Mouse (Mus musculus) limb, embryonic 10.5 days (tissue): Measurements from ENCODE around the gene Hinfp. TPM values are rescaled to one million over a fixed set of nuclear protein-coding genes. Genes with fewer than 3 reads are reported as not detected.

Source experiments
- DNase-seq: peaks from one replicate; pipeline ENCODE4 v3.0.0-alpha.2; 2017; ENCODE audit warnings: low spot score
- H3K27ac ChIP-seq: fragments of 300-500 bp; sonication (generic); 2 replicates; pipeline ENCODE4 v1.5.1; 2016; ENCODE audit warnings: mild to moderate bottlenecking
- H3K27me3 ChIP-seq: fragments of 300-500 bp; sonication (generic); 2 replicates; pipeline ENCODE4 v1.6.1; 2016; ENCODE audit warnings: low read depth, mild to moderate bottlenecking; ENCODE audit not compliant: poor library complexity, severe bottlenecking
- H3K36me3 ChIP-seq: fragments of 300-500 bp; sonication (generic); 2 replicates; pipeline ENCODE4 v1.6.1; 2016; ENCODE audit warnings: mild to moderate bottlenecking, moderate library complexity
- H3K4me1 ChIP-seq: fragments of 300-500 bp; sonication (generic); 2 replicates; pipeline ENCODE4 v1.6.1; 2016
- H3K4me3 ChIP-seq: fragments of 300-500 bp; sonication (generic); 2 replicates; pipeline ENCODE4 v1.5.1; 2016; ENCODE audit warnings: mild to moderate bottlenecking, moderate library complexity
- H3K9me3 ChIP-seq: fragments of 300-500 bp; sonication (generic); replicated peaks from 2 replicates; pipeline ENCODE4 v1.6.1; 2016; ENCODE audit warnings: mild to moderate bottlenecking
- WGBS: fragments of 180-500 bp; shearing (Covaris S2); methylation state at CpG from one replicate; pipeline ENCODE4 v1.1.7; 2016; 5-methylcytosine and 5-hydroxymethylcytosine counted together
- polyA plus RNA-seq: library from polyadenylated mRNA; unstranded; fragments of >200 nt; fragmentation: Nextera tagmentation; extraction: Ambion mirVana; gene quantifications from 2 replicates; pipeline ENCODE4 v1.2.1, GENCODE M21; 2016

The Hinfp gene
- polyA plus RNA-seq, 1 experiment from 2014 or later: 28.2 TPM

GRCm38 (mm10) chr9:44288076-44288958 is 17.2 kb downstream of the Hinfp start, which contains the start of gene Abcg4:
TSS of gene Abcg4 (minus strand) at chr9:44288615.
- DNase-seq: no peak

GRCm38 (mm10) chr9:44287401-44288075 is 17.9 kb downstream of the Hinfp start:
- H3K36me3 ChIP-seq: peaks cover 27% of the 10 kb centered on the region
- DNase-seq: peak; percentile 76
- peak overlapping the region; percentile 80 for H3K27ac ChIP-seq
- peaks cover 26% of the 10 kb centered on the region for H3K4me1 ChIP-seq
- H3K4me3 ChIP-seq: peak overlapping the region; percentile 69
- WGBS: under 1% methylated on average over 47 of the region's 47 CpGs
- peaks cover 54% of the 10 kb centered on the region for H3K27me3 ChIP-seq
- no peaks in the 10 kb centered on the region for H3K9me3 ChIP-seq

More at GRCm38 (mm10) chr9:44288076-44288958, 17.2 kb downstream of the Hinfp start, which contains the start of gene Abcg4:
- 2% methylated on average over 38 of the region's 38 CpGs for WGBS
- H3K4me3 ChIP-seq: peak within 1 kb of the TSS; percentile 69
- H3K27ac ChIP-seq: peak within 1 kb of the TSS; percentile 80
- H3K36me3 ChIP-seq: peaks cover 35% of the 10 kb centered on the region
- H3K9me3 ChIP-seq: no peaks in the 10 kb centered on the region
- peaks cover 54% of the 10 kb centered on the region for H3K27me3 ChIP-seq
- peaks cover 26% of the 10 kb centered on the region for H3K4me1 ChIP-seq

GRCm38 (mm10) chr9:44287003-44287400 is 18.5 kb downstream of the Hinfp start:
- H3K27ac ChIP-seq: peak overlapping the region; percentile 80
- peaks cover 22% of the 10 kb centered on the region for H3K36me3 ChIP-seq
- peaks cover 54% of the 10 kb centered on the region for H3K27me3 ChIP-seq
- H3K9me3 ChIP-seq: no peaks in the 10 kb centered on the region
- H3K4me1 ChIP-seq: peaks cover 26% of the 10 kb centered on the region
- no peak for DNase-seq
- peak overlapping the region; percentile 69 for H3K4me3 ChIP-seq
- 6% methylated on average over 11 of the region's 11 CpGs for WGBS

- peak overlapping the region; percentile 69; the same call in 1 of the 2 replicates for H3K4me3 ChIP-seq
These were observed 19.1 kb downstream of the Hinfp start for GRCm38 (mm10) chr9:44286256-44286850.

DNA sequence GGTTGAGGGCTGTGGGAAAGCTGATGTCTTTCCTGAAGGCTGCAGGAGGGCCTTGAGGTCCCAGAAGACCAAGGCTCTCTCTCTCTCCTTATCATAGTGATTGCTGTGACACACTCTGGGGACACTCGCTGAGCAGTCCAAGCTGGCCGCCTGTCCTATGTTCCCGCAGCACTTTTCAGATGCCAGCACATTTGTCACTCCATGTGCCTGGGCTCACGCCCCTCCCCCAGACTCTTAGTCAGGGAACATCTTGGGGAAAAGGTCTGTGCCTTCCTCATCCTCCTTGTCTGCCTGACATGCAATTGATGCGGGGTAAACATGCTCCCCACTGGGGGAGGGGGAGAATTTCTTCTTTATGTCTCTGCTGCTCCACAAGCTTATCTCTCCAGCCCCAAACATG is 22.3 kb downstream of the Hinfp start:
- Histone ChIP-seq H3K27me3 (peaks cover 34% of the 10 kb centered on the region), H3K4me3 (no peak overlapping the region), H3K4me1 (peaks cover 13% of the 10 kb centered on the region), H3K27ac (no peak overlapping the region), H3K9me3 (no peaks in the 10 kb centered on the region), H3K36me3 (no peaks in the 10 kb centered on the region; the same call in 1 of the 2 replicates)
- 60% methylated on average over 5 of the region's 5 CpGs for WGBS
- DNase-seq: no peak

More at GRCm38 (mm10) chr9:44286256-44286850, 19.1 kb downstream of the Hinfp start:
- no peak for DNase-seq
- WGBS: 21% methylated on average over 6 of the region's 6 CpGs
- peaks cover 26% of the 10 kb centered on the region for H3K4me1 ChIP-seq
- no peaks in the 10 kb centered on the region for H3K9me3 ChIP-seq
- peaks cover 54% of the 10 kb centered on the region for H3K27me3 ChIP-seq
- H3K27ac ChIP-seq: no peak overlapping the region
- peaks cover 15% of the 10 kb centered on the region for H3K36me3 ChIP-seq

DNA sequence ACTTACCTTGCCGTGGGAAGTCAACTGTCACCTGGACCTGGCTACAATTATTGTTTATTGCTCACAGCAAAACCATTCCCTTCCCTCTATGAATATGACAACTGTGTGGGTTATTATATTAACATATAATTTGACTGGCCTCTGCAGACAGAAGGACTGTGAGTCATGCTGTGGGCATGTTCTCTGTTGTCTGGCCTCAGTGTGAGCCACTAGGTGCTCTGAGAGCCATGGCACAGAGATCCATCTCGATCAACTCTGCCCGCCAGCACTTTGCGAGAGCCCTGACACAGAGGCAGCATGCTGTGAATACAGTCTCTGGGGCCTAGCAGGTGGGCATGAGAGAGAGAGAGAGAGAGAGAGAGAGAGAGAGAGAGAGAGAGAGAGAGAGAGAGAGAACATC is 35.5 kb downstream of the Hinfp start:
- no peak overlapping the region for H3K4me3 ChIP-seq
- H3K4me1 ChIP-seq: peaks cover 12% of the 10 kb centered on the region
- no peaks in the 10 kb centered on the region for H3K9me3 ChIP-seq
- H3K27ac ChIP-seq: no peak overlapping the region
- no peaks in the 10 kb centered on the region for H3K36me3 ChIP-seq
- no peak for DNase-seq
- WGBS: 89% methylated on average over 4 of the region's 4 CpGs
- peaks cover 25% of the 10 kb centered on the region for H3K27me3 ChIP-seq

DNA sequence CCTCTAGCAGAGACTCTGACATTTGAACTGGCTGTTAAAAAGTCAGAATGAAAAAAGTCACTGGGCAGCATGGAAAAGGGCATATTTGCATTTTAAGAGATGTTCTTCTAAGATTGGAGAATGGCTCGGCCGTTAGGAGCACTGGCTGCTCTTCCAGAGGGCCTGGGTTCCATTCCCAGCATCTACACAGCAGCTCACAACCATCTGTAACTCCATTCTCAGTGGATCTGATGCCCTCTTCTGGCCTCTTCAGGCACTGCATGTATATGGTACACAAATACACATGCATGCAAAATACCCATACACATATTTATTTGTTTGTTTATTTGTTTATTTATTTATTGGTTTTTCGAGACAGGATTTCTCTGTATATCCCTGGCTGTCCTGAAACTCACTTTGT is 36.4 kb downstream of the Hinfp start:
- Histone ChIP-seq H3K4me3 (no peak overlapping the region), H3K4me1 (peaks cover 12% of the 10 kb centered on the region), H3K27ac (no peak overlapping the region), H3K27me3 (peaks cover 24% of the 10 kb centered on the region), H3K36me3 (no peaks in the 10 kb centered on the region), H3K9me3 (no peaks in the 10 kb centered on the region)
- 82% methylated on average over 3 of the region's 3 CpGs for WGBS
- DNase-seq: no peak

DNA sequence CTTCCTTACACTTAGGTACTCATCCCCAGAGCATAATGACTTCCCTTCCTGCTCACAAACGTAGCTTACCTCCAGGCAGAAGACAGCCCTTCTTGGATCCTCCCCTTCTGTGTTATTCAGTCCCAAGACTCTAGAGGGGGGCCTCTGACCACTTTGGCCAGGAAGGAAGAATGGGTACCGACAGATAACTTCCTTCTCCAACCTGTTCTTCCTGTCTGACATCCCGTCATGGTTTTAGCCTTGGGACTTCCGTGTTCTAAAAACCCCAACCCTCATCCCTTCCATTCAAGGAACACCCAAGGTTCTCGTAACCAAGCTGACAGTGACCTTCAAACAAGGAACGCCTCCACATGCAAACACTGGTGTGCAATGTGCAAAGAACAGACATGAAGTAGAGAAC is 37.0 kb downstream of the Hinfp start, which contains the start of gene Nlrx1:
TSS of gene Nlrx1 (minus strand) at position 168 of the 400 bp plus-strand sequence.
- no peak for DNase-seq
- Histone ChIP-seq H3K4me1 (peaks cover 12% of the 10 kb centered on the region), H3K9me3 (no peaks in the 10 kb centered on the region), H3K27ac (peak within 1 kb of the TSS; percentile 89), H3K4me3 (peak within 1 kb of the TSS; percentile 66), H3K27me3 (peaks cover 18% of the 10 kb centered on the region), H3K36me3 (no peaks in the 10 kb centered on the region)
- WGBS: 87% methylated on average over 6 of the region's 6 CpGs

- no peaks in the 10 kb centered on the region for H3K9me3 ChIP-seq
- peak overlapping the region; percentile 66 for H3K4me3 ChIP-seq
- H3K4me1 ChIP-seq: peaks cover 12% of the 10 kb centered on the region
- peak; percentile 82 for DNase-seq
- H3K36me3 ChIP-seq: no peaks in the 10 kb centered on the region
- peak overlapping the region; percentile 89 for H3K27ac ChIP-seq
- WGBS: 7% methylated on average over 28 of the region's 28 CpGs
- H3K27me3 ChIP-seq: peaks cover 18% of the 10 kb centered on the region
These were observed 37.5 kb downstream of the Hinfp start for GRCm38 (mm10) chr9:44268027-44268360.

DNA sequence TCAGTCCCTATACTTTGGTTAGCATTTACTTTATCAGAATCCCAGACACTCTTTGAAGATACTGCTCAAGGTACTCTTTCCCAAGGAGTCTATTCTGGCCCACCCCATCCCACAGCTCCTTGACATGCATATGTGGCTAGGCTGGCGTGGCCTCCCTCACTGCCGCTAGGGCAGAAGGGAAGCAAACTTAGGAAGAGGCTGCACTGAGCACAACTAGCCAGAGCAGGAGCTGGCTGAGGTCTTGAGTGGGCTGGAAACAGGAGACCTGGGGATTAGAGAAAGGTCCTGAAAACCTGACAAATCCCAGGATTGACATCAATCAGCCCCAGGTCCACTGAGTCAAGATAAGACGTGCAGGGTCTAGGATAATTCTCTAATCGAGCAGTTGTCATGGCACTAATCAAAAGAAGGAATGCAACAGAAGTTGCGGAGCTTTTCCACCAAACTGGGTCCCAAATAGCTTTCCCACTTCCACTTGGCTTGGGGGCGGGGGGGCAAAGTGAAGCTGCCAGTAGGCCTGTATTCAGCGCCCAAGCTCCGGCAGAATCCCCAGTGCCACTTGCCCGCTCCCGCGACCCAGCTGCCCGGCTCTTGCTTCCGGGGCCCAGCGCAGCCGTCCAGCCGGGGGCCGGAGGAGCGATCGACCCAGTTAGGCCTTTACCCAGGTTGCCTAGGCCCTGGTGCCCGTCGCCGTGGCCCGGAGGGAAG is 38.0 kb downstream of the Hinfp start:
- H3K4me1 ChIP-seq: peaks cover 12% of the 10 kb centered on the region
- no peaks in the 10 kb centered on the region for H3K36me3 ChIP-seq
- H3K27ac ChIP-seq: peak overlapping the region; percentile 89
- H3K4me3 ChIP-seq: peak overlapping the region; percentile 66
- no peak for DNase-seq
- no peaks in the 10 kb centered on the region for H3K9me3 ChIP-seq
- H3K27me3 ChIP-seq: peaks cover 18% of the 10 kb centered on the region
- 15% methylated on average over 23 of the region's 23 CpGs for WGBS

GRCm38 (mm10) chr9:44266478-44267226 is 38.8 kb downstream of the Hinfp start:
- Histone ChIP-seq H3K27ac (no peak overlapping the region), H3K4me1 (peaks cover 12% of the 10 kb centered on the region), H3K4me3 (no peak overlapping the region), H3K9me3 (no peaks in the 10 kb centered on the region), H3K27me3 (peaks cover 18% of the 10 kb centered on the region), H3K36me3 (no peaks in the 10 kb centered on the region)
- DNase-seq: no peak
- 69% methylated on average over 8 of the region's 8 CpGs for WGBS

DNA sequence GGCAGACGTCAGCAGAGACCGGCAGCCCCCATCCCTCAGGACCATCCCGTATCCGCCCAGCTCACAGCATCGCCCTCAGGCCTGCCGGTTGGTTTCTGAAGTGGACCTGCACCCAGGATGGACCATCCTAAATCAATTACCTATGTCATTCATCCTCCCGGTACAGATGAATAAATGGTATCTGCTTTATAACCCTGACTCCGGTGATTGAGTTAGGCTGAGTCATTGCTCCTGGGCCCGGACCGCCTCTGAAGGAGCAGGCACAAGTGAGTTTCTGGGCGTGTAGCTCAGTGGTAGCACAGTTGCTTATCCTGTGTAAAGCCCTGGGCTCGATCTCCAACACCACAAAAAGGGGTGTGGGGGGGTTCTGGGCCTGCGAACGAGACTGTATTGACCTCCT is 44.1 kb downstream of the Hinfp start:
- 85% methylated on average over 14 of the region's 14 CpGs for WGBS
- peaks cover 4% of the 10 kb centered on the region; the same call in 1 of the 2 replicates for H3K27me3 ChIP-seq
- no peaks in the 10 kb centered on the region for H3K9me3 ChIP-seq
- H3K36me3 ChIP-seq: no peaks in the 10 kb centered on the region
- peaks cover 3% of the 10 kb centered on the region; the same call in 1 of the 2 replicates for H3K4me1 ChIP-seq
- no peak overlapping the region for H3K27ac ChIP-seq
- H3K4me3 ChIP-seq: no peak overlapping the region
- DNase-seq: no peak
